Mouse (Mus musculus) C2C12 (cell line): ENCODE results near the gene Ubtf. TPM values are rescaled to one million over a fixed set of nuclear protein-coding genes. Genes with fewer than 3 reads are reported as not detected.

Experiments
- H3K27me3 ChIP-seq: one replicate; pipeline ENCODE4 v1.6.1; 2011; ENCODE audit not compliant: control insufficient read depth, insufficient read depth, insufficient read length
- H3K36me3 ChIP-seq: one replicate; pipeline ENCODE4 v1.6.1; 2011; ENCODE audit not compliant: control insufficient read depth, insufficient read depth
- H3K4me3 ChIP-seq: one replicate; pipeline ENCODE4 v1.5.1; 2011; ENCODE audit warnings: mild to moderate bottlenecking, control low read depth; ENCODE audit not compliant: poor library complexity, insufficient read depth, severe bottlenecking
- H3K79me2 ChIP-seq: one replicate; pipeline ENCODE4 v1.6.1; 2011; ENCODE audit not compliant: control insufficient read depth, insufficient read depth
- H3K79me3 ChIP-seq: one replicate; pipeline ENCODE4 v1.6.1; 2011; ENCODE audit warnings: low read depth, control low read depth
- H3ac ChIP-seq: one replicate; pipeline ENCODE3; 2011; ENCODE audit warnings: low read depth; ENCODE audit not compliant: control insufficient read depth, insufficient read length
- CEBPB ChIP-seq: IDR thresholded peaks from one replicate; pipeline ENCODE4 v1.6.1; 2011; ENCODE audit warnings: low read depth, mild to moderate bottlenecking, control low read depth, moderate library complexity
- CTCF ChIP-seq: IDR thresholded peaks from one replicate; pipeline ENCODE4 v1.5.1; 2011; ENCODE audit not compliant: control insufficient read depth, insufficient read depth, insufficient read length
- FOSL1 ChIP-seq: IDR thresholded peaks from one replicate; pipeline ENCODE4 v1.8.0; 2011; ENCODE audit warnings: mild to moderate bottlenecking, low read length; ENCODE audit not compliant: poor library complexity, insufficient read depth, severe bottlenecking
- MAX ChIP-seq: IDR thresholded peaks from one replicate; pipeline ENCODE4 v1.6.1; 2011; ENCODE audit warnings: mild to moderate bottlenecking, control low read depth
- MYOD1 ChIP-seq: IDR thresholded peaks from one replicate; pipeline ENCODE4 v1.6.1; 2011; ENCODE audit warnings: low read depth; ENCODE audit not compliant: control insufficient read depth, insufficient read length
- MYOG ChIP-seq: IDR thresholded peaks from one replicate; pipeline ENCODE4 v1.6.1; 2011; ENCODE audit not compliant: control insufficient read depth, insufficient read length; ENCODE audit errors: extremely low read depth
- USF1 ChIP-seq: IDR thresholded peaks from one replicate; pipeline ENCODE4 v1.6.1; 2011; ENCODE audit warnings: low read depth, mild to moderate bottlenecking, control low read depth, moderate library complexity
- polyA plus RNA-seq: library from polyadenylated mRNA; unstranded; fragments of >200 nt; fragmentation: generic; extraction: Trizol; gene quantifications from one replicate; pipeline ENCODE4 v1.2.1, GENCODE M21; 2012; ENCODE audit warnings: missing spikeins

Gene Ubtf
- polyA plus RNA-seq, 1 experiment: 70.2 TPM

DNA sequence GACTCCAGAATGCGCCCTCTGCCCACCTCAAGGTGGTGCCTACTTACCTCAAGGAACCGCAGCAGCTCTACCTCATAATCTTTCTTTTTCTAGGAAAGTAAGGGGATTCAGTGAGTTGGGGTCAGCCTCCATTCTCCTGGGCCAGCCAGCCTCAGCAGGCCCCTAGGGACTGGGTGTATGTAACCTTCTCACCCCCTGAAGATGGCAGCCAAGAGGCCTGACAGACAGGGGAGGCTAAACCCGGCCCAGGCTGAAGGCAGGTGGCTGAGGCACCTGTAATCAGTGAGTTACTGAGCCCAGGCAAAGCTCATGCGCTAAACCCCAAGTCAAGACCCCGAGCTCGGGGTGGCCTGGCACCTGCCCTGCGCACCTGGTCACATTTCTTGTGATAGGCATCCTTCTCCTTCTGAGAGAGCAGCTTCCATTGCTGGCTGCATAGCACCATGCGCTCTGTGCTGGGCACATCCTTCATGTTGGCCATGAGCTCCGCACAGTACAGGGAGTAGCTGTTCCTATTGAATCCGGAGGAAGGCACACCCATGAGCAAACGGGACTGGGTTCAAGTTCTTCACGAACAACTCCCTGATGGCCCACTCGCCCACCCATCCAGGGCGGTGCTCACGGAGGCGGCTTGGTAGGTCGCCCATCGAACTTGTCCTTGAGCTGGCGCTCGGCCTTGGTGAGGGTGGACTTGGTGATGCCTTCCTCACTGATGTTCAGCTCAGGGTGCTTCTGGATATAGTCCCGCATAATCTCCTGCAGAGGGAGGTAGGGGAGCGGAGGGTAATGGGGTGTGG, 9.5 kb downstream of the Ubtf start:
- TF ChIP-seq MAX (no peak), CTCF (no peak), MYOD1 (no peak), MYOG (no peak), FOSL1 (no peak), USF1 (no peak), CEBPB (no peak)
- Histone ChIP-seq H3K79me3 (peaks cover 3% of the 10 kb centered on the region), H3K79me2 (peaks cover 12% of the 10 kb centered on the region), H3ac (peak overlapping the region; percentile 68), H3K27me3 (no peaks in the 10 kb centered on the region), H3K4me3 (no peak overlapping the region), H3K36me3 (peaks cover 81% of the 10 kb centered on the region)

DNA sequence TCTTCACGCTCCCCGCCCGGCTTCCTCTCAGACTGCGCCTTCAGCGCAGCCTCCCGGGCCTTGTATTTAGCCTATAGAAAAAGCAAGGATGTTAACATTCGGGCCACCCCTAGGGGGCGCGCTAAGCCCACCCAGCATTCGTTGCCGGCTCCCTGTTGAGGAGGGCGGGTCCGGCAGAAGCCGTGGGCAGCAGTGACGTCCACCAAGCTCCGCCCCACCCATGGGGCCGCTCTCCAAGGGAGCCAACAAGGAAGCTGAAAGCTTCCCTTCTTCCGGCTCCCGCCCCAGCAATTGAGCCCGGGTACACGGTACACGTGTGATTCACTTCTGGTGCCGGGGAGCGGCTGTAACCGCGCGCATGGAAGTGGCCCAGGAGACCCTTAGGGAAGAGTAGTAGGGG, 10.6 kb downstream of the Ubtf start:
- Histone ChIP-seq H3K36me3 (peaks cover 72% of the 10 kb centered on the region), H3K27me3 (no peaks in the 10 kb centered on the region), H3K79me3 (no peaks in the 10 kb centered on the region), H3K4me3 (peak overlapping the region; percentile 25), H3K79me2 (peaks cover 2% of the 10 kb centered on the region), H3ac (peak overlapping the region; percentile 68)
- peak; percentile 82 for TF ChIP-seq CTCF
- no peak for TF ChIP-seq CEBPB
- no peak for TF ChIP-seq USF1
- peak; percentile 16 for TF ChIP-seq MAX
- TF ChIP-seq MYOG: no peak
- no peak for TF ChIP-seq FOSL1

DNA sequence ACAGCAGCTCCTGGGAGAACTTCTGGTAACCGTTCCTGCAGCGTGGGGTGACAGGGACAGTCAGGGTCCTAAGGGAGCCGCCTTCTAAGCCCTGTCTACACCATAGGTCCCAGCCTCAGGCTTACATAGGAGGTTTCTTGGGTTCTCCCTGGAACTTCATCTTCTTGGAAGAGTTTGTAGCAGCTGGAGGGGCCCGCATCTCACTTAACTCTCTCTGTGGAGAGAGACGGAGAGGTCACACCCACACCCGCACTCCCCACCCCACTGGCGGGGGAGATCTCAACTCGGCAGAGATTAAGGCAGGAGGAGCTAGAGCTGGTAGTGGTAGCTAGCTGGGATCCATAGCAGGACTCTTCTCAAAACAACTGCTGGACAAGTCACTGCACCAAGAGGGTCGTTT, 11.4 kb downstream of the Ubtf start:
- no peaks in the 10 kb centered on the region for H3K79me3 ChIP-seq
- no peak overlapping the region for H3K4me3 ChIP-seq
- H3K79me2 ChIP-seq: no peaks in the 10 kb centered on the region
- H3K27me3 ChIP-seq: no peaks in the 10 kb centered on the region
- no peak overlapping the region for H3ac ChIP-seq
- peaks cover 63% of the 10 kb centered on the region for H3K36me3 ChIP-seq
- TF ChIP-seq MYOG (no peak), CTCF (no peak), USF1 (no peak), MAX (no peak), MYOD1 (no peak), CEBPB (no peak), FOSL1 (no peak)

DNA sequence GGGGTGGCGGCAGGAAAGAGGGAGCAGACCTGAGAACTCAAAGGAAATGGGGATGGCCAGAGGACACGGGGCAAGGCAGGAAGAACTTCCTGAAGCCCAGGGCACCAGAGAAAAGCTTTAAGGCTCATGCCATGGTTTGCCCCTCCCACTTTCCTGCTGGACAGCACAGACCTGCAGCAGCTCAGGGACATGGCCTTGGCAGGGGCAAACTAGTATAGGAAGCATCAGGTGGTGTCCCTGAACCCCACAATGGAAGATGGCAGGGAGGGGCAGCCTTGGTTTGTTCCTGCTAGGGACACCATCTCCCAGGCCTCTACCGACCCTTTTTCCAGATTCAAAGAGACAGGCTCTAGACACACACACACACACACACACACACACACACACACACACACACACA, 14.2 kb downstream of the Ubtf start:
- TF ChIP-seq CTCF: no peak
- no peak for TF ChIP-seq FOSL1
- TF ChIP-seq MYOG: no peak
- no peak for TF ChIP-seq MYOD1
- TF ChIP-seq USF1: no peak
- no peak for TF ChIP-seq CEBPB
- no peak for TF ChIP-seq MAX
- Histone ChIP-seq H3K79me3 (no peaks in the 10 kb centered on the region), H3ac (no peak overlapping the region), H3K36me3 (peaks cover 37% of the 10 kb centered on the region), H3K79me2 (no peaks in the 10 kb centered on the region), H3K27me3 (no peaks in the 10 kb centered on the region), H3K4me3 (no peak overlapping the region)

DNA sequence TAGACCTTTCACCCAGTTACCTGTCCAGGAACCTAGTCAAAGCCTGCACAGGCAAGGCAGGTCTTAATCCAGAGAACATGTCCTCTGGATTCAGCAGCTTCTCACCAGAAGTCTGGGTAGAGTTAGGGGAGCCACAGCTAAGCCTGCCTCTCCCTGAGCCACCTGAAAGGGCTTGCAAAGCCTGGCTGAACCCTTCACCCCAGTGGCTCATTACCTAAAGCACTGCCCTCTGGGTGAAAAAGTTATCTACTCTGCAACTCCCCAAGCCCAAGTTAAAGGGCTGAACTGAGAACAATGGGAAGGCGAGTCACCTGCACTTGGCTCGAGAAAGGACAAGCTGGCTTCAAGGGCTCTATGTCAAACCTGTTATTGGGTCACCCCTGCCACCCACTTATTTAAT, 15.4 kb downstream of the Ubtf start:
- no peak overlapping the region for H3K4me3 ChIP-seq
- no peak overlapping the region for H3ac ChIP-seq
- H3K27me3 ChIP-seq: no peaks in the 10 kb centered on the region
- no peaks in the 10 kb centered on the region for H3K79me3 ChIP-seq
- H3K36me3 ChIP-seq: peaks cover 26% of the 10 kb centered on the region
- no peaks in the 10 kb centered on the region for H3K79me2 ChIP-seq
- TF ChIP-seq MAX: no peak
- TF ChIP-seq USF1: no peak
- TF ChIP-seq FOSL1: no peak

DNA sequence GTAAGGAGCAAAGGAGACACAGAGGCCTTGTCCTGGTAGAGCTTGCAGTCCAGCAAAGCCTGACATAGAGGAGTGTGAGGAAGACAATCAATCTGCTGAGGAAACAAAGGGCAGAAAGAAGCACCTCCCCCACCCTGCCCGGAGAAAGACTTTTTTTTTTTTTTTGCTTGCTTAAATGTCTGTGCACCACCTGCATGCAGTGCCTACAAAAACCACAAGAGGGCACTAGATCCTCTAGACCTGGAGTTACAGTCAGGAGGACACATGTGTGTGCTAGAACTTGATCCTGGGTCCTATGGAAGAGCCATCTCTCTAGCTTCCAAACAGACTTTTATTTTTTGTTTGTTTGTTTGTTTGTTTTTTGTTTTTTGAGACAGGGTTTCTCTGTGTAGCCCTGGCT, 19.7 kb downstream of the Ubtf start:
- Histone ChIP-seq H3K4me3 (no peak overlapping the region), H3ac (no peak overlapping the region), H3K79me2 (peaks cover 13% of the 10 kb centered on the region), H3K36me3 (peaks cover 1% of the 10 kb centered on the region), H3K79me3 (peaks cover 9% of the 10 kb centered on the region), H3K27me3 (no peaks in the 10 kb centered on the region)
- TF ChIP-seq CTCF (no peak), FOSL1 (no peak), MAX (peak; percentile 50)
